Mouse (Mus musculus) hindbrain, embryonic 16.5 days (tissue): Measurements from ENCODE around the gene Selenoo. TPM values are rescaled to one million over a fixed set of nuclear protein-coding genes. Genes with fewer than 3 reads are reported as not detected.
A peak's percentile ranks its signal among the peaks of the same experiment; 100 is the strongest.

Source experiments
- ATAC-seq: fragments of 200-750 bp; cut with Nextera tagmentation; 2 replicates; pipeline ENCODE4 v1.8.0; 2017; ENCODE audit warnings: moderate TSS enrichment, moderate library complexity
- H3K27ac ChIP-seq: fragments of 300-500 bp; sonication (generic); 2 replicates; pipeline ENCODE4 v1.5.1; 2014; ENCODE audit warnings: low read depth, mild to moderate bottlenecking, control low read depth, low read length, moderate library complexity
- H3K27me3 ChIP-seq: fragments of 300-500 bp; sonication (generic); replicated peaks from 2 replicates; pipeline ENCODE4 v1.6.1; 2014; ENCODE audit warnings: low read length; ENCODE audit not compliant: control insufficient read depth, insufficient read depth
- H3K36me3 ChIP-seq: fragments of 300-500 bp; sonication (generic); 2 replicates; pipeline ENCODE4 v1.6.1; 2014; ENCODE audit warnings: mild to moderate bottlenecking, low read length, moderate library complexity, mixed read lengths; ENCODE audit not compliant: control insufficient read depth, insufficient read depth
- H3K4me1 ChIP-seq: fragments of 300-500 bp; sonication (generic); 2 replicates; pipeline ENCODE4 v1.6.1; 2014; ENCODE audit warnings: low read depth, low read length; ENCODE audit not compliant: control insufficient read depth, insufficient read depth
- H3K4me2 ChIP-seq: fragments of 300-500 bp; sonication (generic); 2 replicates; pipeline ENCODE4 v1.6.1; 2014; ENCODE audit warnings: mild to moderate bottlenecking, low read length, control low read depth, moderate library complexity
- H3K4me3 ChIP-seq: fragments of 300-500 bp; sonication (generic); 2 replicates; pipeline ENCODE4 v1.5.1; 2014; ENCODE audit warnings: mild to moderate bottlenecking, low read length, control low read depth, moderate library complexity
- H3K9ac ChIP-seq: fragments of 300-500 bp; sonication (generic); 2 replicates; pipeline ENCODE4 v1.6.1; 2014; ENCODE audit warnings: low read depth, mild to moderate bottlenecking, control low read depth, low read length, moderate library complexity
- H3K9me3 ChIP-seq: fragments of 300-500 bp; sonication (generic); 2 replicates; pipeline ENCODE4 v1.6.1; 2014; ENCODE audit warnings: mild to moderate bottlenecking, low read length, moderate library complexity; ENCODE audit not compliant: control insufficient read depth
- WGBS: fragments of 180-500 bp; shearing (Covaris S2); extraction: QIAGEN DNeasy Blood & Tissue Kit; methylation state at CpG from one replicate; pipeline ENCODE4 v1.1.7; 2014; 5-methylcytosine and 5-hydroxymethylcytosine counted together
- polyA plus RNA-seq: library from polyadenylated mRNA; unstranded; fragments of >200 nt; fragmentation: Nextera tagmentation; extraction: Ambion mirVana; gene quantifications from 2 replicates; pipeline ENCODE4 v1.2.1, GENCODE M21; 2015

The Selenoo gene
- polyA plus RNA-seq = 16.4 and 17.9 TPM in 2 replicates

GRCm38 (mm10) chr15:89088607-89089247 lies at the start of gene Selenoo:
Gene Selenoo, plus strand, starts transcription at chr15:89089084.
- ATAC-seq = peak; percentile 95
- WGBS = 2% methylated on average over 37 of the region's 38 CpGs
- H3K27me3 ChIP-seq = no peaks in the 10 kb centered on the region
- peaks cover 15% of the 10 kb centered on the region for H3K4me1 ChIP-seq
- H3K9me3 ChIP-seq = no peaks in the 10 kb centered on the region
- H3K9ac ChIP-seq = peak within 1 kb of the TSS; percentile 95
- H3K4me2 ChIP-seq = peak within 1 kb of the TSS; percentile 96
- H3K27ac ChIP-seq = peak within 1 kb of the TSS; percentile 72
- H3K4me3 ChIP-seq = peak within 1 kb of the TSS; percentile 96
- peaks cover 35% of the 10 kb centered on the region for H3K36me3 ChIP-seq

DNA sequence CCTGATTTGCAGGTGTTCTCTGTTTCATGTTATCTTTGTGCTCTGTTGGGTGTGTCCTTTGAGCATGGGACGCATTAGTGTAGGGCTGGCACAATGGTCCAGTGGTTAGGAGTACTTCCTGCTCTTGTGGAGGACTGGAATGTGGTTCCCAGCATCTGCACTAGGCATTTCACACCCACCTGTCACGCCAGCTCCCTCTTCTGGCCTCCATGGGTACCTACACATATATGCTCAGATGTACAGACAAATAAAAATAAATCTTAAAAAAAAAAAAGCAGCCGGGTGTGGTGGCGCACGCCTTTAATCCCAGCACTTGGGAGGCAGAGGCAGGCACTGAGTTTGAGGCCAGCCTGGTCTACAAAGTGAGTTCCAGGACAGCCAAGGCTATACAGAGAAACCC lies 44.5 kb upstream of the Selenoo start:
- no peak for ATAC-seq

GRCm38 (mm10) chr15:89046356-89046755 lies 42.5 kb upstream of the Selenoo start:
- no peak overlapping the region for H3K4me2 ChIP-seq
- H3K4me1 ChIP-seq = no peaks in the 10 kb centered on the region
- H3K9ac ChIP-seq = no peak overlapping the region
- no peak overlapping the region for H3K4me3 ChIP-seq
- H3K27me3 ChIP-seq = no peaks in the 10 kb centered on the region
- H3K36me3 ChIP-seq = no peaks in the 10 kb centered on the region
- ATAC-seq = no peak
- 75% methylated on average over 4 of the region's 4 CpGs for WGBS
- no peaks in the 10 kb centered on the region for H3K9me3 ChIP-seq
- no peak overlapping the region for H3K27ac ChIP-seq

More for the DNA sequence above, 44.5 kb upstream of the Selenoo start:
- H3K4me2 ChIP-seq = no peak overlapping the region
- H3K9me3 ChIP-seq = no peaks in the 10 kb centered on the region
- WGBS = 76% methylated on average over 5 of the region's 5 CpGs
- no peaks in the 10 kb centered on the region for H3K36me3 ChIP-seq
- no peaks in the 10 kb centered on the region for H3K27me3 ChIP-seq
- H3K27ac ChIP-seq = no peak overlapping the region
- H3K4me1 ChIP-seq = no peaks in the 10 kb centered on the region
- H3K4me3 ChIP-seq = no peak overlapping the region
- H3K9ac ChIP-seq = no peak overlapping the region

DNA sequence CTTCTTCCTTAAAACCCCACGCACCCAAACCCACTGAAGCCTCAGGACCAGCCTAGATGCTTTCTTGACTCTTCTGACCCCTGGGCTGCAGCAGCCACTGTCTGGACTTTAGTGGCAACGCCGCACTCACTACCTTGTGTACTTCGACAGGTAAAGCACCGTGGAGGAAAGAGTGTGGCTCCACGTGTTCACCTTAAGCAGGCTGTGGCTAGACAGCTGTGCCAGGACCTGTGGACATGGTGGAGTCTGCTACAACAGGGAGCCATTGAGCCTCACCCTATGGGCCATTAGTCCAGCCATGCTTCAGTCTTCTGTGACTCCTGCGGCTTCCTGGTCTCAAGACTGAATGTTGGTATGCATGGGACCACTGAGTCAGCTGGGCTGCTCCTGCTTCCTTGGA lies 34.2 kb upstream of the Selenoo start:
- Histone ChIP-seq H3K27ac (no peak overlapping the region), H3K27me3 (no peaks in the 10 kb centered on the region), H3K9me3 (no peaks in the 10 kb centered on the region), H3K4me3 (no peak overlapping the region), H3K9ac (no peak overlapping the region), H3K4me1 (peaks cover 4% of the 10 kb centered on the region; the same call in 1 of the 2 replicates), H3K36me3 (no peaks in the 10 kb centered on the region), H3K4me2 (no peak overlapping the region)
- WGBS = 95% methylated on average over 7 of the region's 7 CpGs
- ATAC-seq = no peak

- no peak for ATAC-seq
- H3K9me3 ChIP-seq = no peaks in the 10 kb centered on the region
- H3K4me2 ChIP-seq = peak overlapping the region; percentile 81
- H3K4me1 ChIP-seq = peaks cover 15% of the 10 kb centered on the region
- no peaks in the 10 kb centered on the region for H3K36me3 ChIP-seq
- peak overlapping the region; percentile 81 for H3K27ac ChIP-seq
- peak overlapping the region; percentile 88 for H3K9ac ChIP-seq
- 32% methylated on average over 6 of the region's 6 CpGs for WGBS
- no peaks in the 10 kb centered on the region for H3K27me3 ChIP-seq
- peak overlapping the region; percentile 74 for H3K4me3 ChIP-seq
These were observed 30.1 kb upstream of the Selenoo start for GRCm38 (mm10) chr15:89058736-89059135.

GRCm38 (mm10) chr15:89059161-89059931 lies 29.5 kb upstream of the Selenoo start, which contains the start of gene Panx2:
Gene Panx2, plus strand, starts transcription at chr15:89059734.
- Histone ChIP-seq H3K27me3 (no peaks in the 10 kb centered on the region), H3K27ac (peak within 1 kb of the TSS; percentile 81)
- 1% methylated on average over 28 of the region's 57 CpGs for WGBS

GRCm38 (mm10) chr15:89060032-89060681 lies 28.7 kb upstream of the Selenoo start:
- H3K36me3 ChIP-seq = no peaks in the 10 kb centered on the region
- no peaks in the 10 kb centered on the region for H3K9me3 ChIP-seq
- H3K9ac ChIP-seq = peak overlapping the region; percentile 88
- peak overlapping the region; percentile 81 for H3K27ac ChIP-seq
- H3K4me1 ChIP-seq = peaks cover 15% of the 10 kb centered on the region
- peak overlapping the region; percentile 74 for H3K4me3 ChIP-seq
- ATAC-seq = peak; percentile 52
- WGBS = 1% methylated on average over 35 of the region's 48 CpGs
- H3K4me2 ChIP-seq = peak overlapping the region; percentile 81
- H3K27me3 ChIP-seq = peaks cover 3% of the 10 kb centered on the region; the same call in 1 of the 2 replicates

More at GRCm38 (mm10) chr15:89059161-89059931, 29.5 kb upstream of the Selenoo start, which contains the start of gene Panx2:
- peaks cover 15% of the 10 kb centered on the region for H3K4me1 ChIP-seq
- peak; percentile 55 for ATAC-seq
- peak within 1 kb of the TSS; percentile 74 for H3K4me3 ChIP-seq
- H3K9me3 ChIP-seq = no peaks in the 10 kb centered on the region
- H3K9ac ChIP-seq = peak within 1 kb of the TSS; percentile 88
- peak within 1 kb of the TSS; percentile 81 for H3K4me2 ChIP-seq
- no peaks in the 10 kb centered on the region for H3K36me3 ChIP-seq

DNA sequence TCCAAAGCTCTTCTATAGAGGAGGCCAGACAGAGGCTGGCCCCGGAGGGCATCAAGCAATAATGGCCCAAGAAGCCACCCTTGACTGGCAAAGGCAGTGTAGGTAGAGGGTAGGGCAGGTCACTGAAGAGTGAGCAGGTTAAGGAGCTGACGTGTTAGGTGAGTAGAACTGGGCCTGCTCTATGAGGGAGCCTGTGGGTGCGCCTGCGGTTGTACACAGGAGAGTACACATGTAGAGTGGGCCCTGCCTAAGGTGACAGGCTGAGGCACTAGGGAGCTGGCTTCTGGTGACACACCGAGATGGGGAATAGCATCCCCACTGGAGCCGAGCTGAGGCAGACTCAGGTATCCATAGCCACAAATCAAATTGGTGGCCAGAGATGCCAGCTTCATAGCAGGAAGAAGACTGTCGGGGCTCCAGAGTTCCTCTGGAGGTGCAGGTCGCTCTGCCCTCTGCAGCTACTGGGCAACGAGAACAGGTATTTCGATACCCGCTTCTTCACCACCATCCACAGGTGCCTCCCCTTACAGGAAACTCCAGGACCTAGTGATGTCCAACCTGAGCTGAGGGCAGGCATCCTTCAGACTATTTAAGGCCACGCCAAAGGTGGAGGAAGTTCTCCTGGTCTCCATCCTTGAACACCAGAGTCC lies 27.9 kb upstream of the Selenoo start:
- Histone ChIP-seq H3K4me3 (peak overlapping the region; percentile 74), H3K9ac (peak overlapping the region; percentile 88), H3K27ac (peak overlapping the region; percentile 81), H3K4me1 (peaks cover 15% of the 10 kb centered on the region), H3K9me3 (no peaks in the 10 kb centered on the region), H3K36me3 (no peaks in the 10 kb centered on the region), H3K4me2 (peak overlapping the region; percentile 81), H3K27me3 (peaks cover 9% of the 10 kb centered on the region)
- ATAC-seq = no peak
- 87% methylated on average over 12 of the region's 12 CpGs for WGBS
